Mouse (Mus musculus): ENCODE results near the gene Sorcs1. TPM values are rescaled to one million over a fixed set of nuclear protein-coding genes. Genes with fewer than 3 reads are reported as not detected.

Gene Sorcs1
- polyA plus RNA-seq, 1 experiment from 2014 or later: 0.35 TPM

- H3K4me2 ChIP-seq: no peak overlapping the region
- ATAC-seq (ENCODE audit: insufficient read depth): no peak
- 71% methylated on average over 5 of the region's 5 CpGs for whole genome bisulfite sequencing (ENCODE audit: insufficient replicate concordance)
- H3K4me3 ChIP-seq (replicated peaks): no peak overlapping the region
- H3K36me3 ChIP-seq (replicated peaks): no peaks in the 10 kb centered on the region
- H3K4me1 ChIP-seq (replicated peaks): no peaks in the 10 kb centered on the region
- no peaks in the 10 kb centered on the region for H3K9me3 ChIP-seq (replicated peaks)
- H3K9ac ChIP-seq: no peak overlapping the region
- no peak overlapping the region for H3K27ac ChIP-seq (replicated peaks)
- no peaks in the 10 kb centered on the region for H3K27me3 ChIP-seq
Measured at GRCm38 (mm10) chr19:50534031-50534430, 144.4 kb downstream of the Sorcs1 start.

- WGBS (ENCODE audit: insufficient replicate concordance): 59% methylated on average over 3 of the region's 3 CpGs
- no peaks in the 10 kb centered on the region for H3K27me3 ChIP-seq
- no peak overlapping the region for H3K4me3 ChIP-seq (replicated peaks)
- no peaks in the 10 kb centered on the region for H3K9me3 ChIP-seq (replicated peaks)
- ATAC-seq (ENCODE audit: insufficient read depth): no peak
- H3K9ac ChIP-seq: no peak overlapping the region
- no peak overlapping the region for H3K4me2 ChIP-seq
- no peaks in the 10 kb centered on the region for H3K36me3 ChIP-seq (replicated peaks)
- no peak overlapping the region for H3K27ac ChIP-seq (replicated peaks)
- H3K4me1 ChIP-seq (replicated peaks): no peaks in the 10 kb centered on the region
Measured at GRCm38 (mm10) chr19:50527835-50528234, 150.6 kb downstream of the Sorcs1 start.

DNA sequence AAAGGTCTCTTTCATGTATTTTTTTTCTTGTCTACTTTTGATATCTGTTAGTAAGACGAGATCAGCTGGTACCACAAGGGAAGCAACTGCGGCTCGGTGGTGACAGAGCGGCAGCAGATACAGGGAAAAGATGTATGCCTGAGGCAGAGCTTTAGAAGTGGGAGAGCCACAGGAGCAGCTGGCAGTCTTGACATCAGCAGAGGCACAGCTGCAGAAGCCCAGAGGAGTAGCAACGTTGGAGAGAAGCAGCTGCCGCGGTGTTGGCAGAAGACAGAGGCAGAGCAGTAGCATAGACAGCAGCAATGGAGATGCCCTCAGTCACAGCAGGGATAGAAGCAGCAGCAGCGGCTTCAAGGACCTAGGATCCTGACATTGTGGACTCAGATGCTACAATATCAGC, 152.4 kb downstream of the Sorcs1 start:
- ATAC-seq (ENCODE audit: insufficient read depth): no peak
- Histone ChIP-seq H3K4me2 (no peak overlapping the region), H3K4me1 (replicated peaks) (no peaks in the 10 kb centered on the region), H3K27me3 (no peaks in the 10 kb centered on the region), H3K36me3 (replicated peaks) (no peaks in the 10 kb centered on the region), H3K27ac (replicated peaks) (no peak overlapping the region), H3K9me3 (replicated peaks) (no peaks in the 10 kb centered on the region), H3K4me3 (replicated peaks) (no peak overlapping the region), H3K9ac (no peak overlapping the region)
- WGBS (ENCODE audit: insufficient replicate concordance): 73% methylated on average over 8 of the region's 8 CpGs

GRCm38 (mm10) chr19:50521943-50522342, 156.5 kb downstream of the Sorcs1 start:
- WGBS (ENCODE audit: insufficient replicate concordance): 47% methylated on average over 4 of the region's 4 CpGs
- no peaks in the 10 kb centered on the region for H3K9me3 ChIP-seq (replicated peaks)
- no peak for ATAC-seq (ENCODE audit: insufficient read depth)
- no peak overlapping the region for H3K4me2 ChIP-seq
- no peaks in the 10 kb centered on the region for H3K36me3 ChIP-seq (replicated peaks)
- no peak overlapping the region for H3K9ac ChIP-seq
- H3K27me3 ChIP-seq: no peaks in the 10 kb centered on the region
- no peak overlapping the region for H3K4me3 ChIP-seq (replicated peaks)
- no peak overlapping the region for H3K27ac ChIP-seq (replicated peaks)
- H3K4me1 ChIP-seq (replicated peaks): no peaks in the 10 kb centered on the region

GRCm38 (mm10) chr19:50515059-50515673, 163.3 kb downstream of the Sorcs1 start:
- H3K4me2 ChIP-seq: no peak overlapping the region
- ATAC-seq (ENCODE audit: insufficient read depth): no peak
- no peak overlapping the region for H3K4me3 ChIP-seq (replicated peaks)
- no peaks in the 10 kb centered on the region for H3K9me3 ChIP-seq (replicated peaks)
- no peak overlapping the region for H3K9ac ChIP-seq
- H3K27ac ChIP-seq (replicated peaks): no peak overlapping the region
- 59% methylated on average over 10 of the region's 10 CpGs for WGBS (ENCODE audit: insufficient replicate concordance)
- no peaks in the 10 kb centered on the region for H3K4me1 ChIP-seq (replicated peaks)
- no peaks in the 10 kb centered on the region for H3K27me3 ChIP-seq
- no peaks in the 10 kb centered on the region for H3K36me3 ChIP-seq (replicated peaks)

GRCm38 (mm10) chr19:50514309-50514830, 164.1 kb downstream of the Sorcs1 start:
- no peak overlapping the region for H3K4me3 ChIP-seq (replicated peaks)
- H3K9me3 ChIP-seq (replicated peaks): no peaks in the 10 kb centered on the region
- no peak for ATAC-seq (ENCODE audit: insufficient read depth)
- no peaks in the 10 kb centered on the region for H3K27me3 ChIP-seq
- no peak overlapping the region for H3K9ac ChIP-seq
- 58% methylated on average over 8 of the region's 8 CpGs for WGBS (ENCODE audit: insufficient replicate concordance)
- no peaks in the 10 kb centered on the region for H3K36me3 ChIP-seq (replicated peaks)
- no peak overlapping the region for H3K27ac ChIP-seq (replicated peaks)
- H3K4me1 ChIP-seq (replicated peaks): no peaks in the 10 kb centered on the region
- no peak overlapping the region for H3K4me2 ChIP-seq

DNA sequence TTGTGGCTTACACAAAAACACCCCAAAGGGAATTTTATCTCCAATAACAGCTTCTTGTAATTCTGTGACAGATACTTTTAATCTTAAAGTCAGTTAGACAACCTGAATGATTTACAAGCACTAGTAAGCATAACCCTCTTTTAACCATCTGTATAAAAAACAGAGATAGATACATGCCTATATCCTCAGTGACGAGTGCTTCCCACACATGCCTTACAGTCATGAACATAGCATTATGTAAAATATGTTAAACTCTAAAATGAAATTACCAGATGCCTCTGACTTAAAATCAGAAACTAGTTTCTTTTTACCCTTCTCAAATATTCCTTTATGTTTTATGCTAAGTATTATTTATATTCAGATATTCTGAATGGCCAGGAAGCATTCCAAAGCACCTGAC, 175.6 kb downstream of the Sorcs1 start:
- Histone ChIP-seq H3K4me3 (replicated peaks) (no peak overlapping the region), H3K27ac (replicated peaks) (no peak overlapping the region), H3K4me2 (no peak overlapping the region), H3K9ac (no peak overlapping the region), H3K4me1 (replicated peaks) (no peaks in the 10 kb centered on the region), H3K36me3 (replicated peaks) (no peaks in the 10 kb centered on the region), H3K9me3 (replicated peaks) (no peaks in the 10 kb centered on the region), H3K27me3 (no peaks in the 10 kb centered on the region)
- 68% methylated on average over 1 of the region's 1 CpGs for WGBS (ENCODE audit: insufficient replicate concordance)
- no peak for ATAC-seq (ENCODE audit: insufficient read depth)

- no peak overlapping the region for H3K4me2 ChIP-seq
- WGBS (ENCODE audit: insufficient replicate concordance): 83% methylated on average over 3 of the region's 3 CpGs
- H3K9me3 ChIP-seq (replicated peaks): no peaks in the 10 kb centered on the region
- no peak overlapping the region for H3K27ac ChIP-seq (replicated peaks)
- no peaks in the 10 kb centered on the region for H3K36me3 ChIP-seq (replicated peaks)
- H3K4me3 ChIP-seq (replicated peaks): no peak overlapping the region
- ATAC-seq (ENCODE audit: insufficient read depth): no peak
- H3K4me1 ChIP-seq (replicated peaks): no peaks in the 10 kb centered on the region
- no peak overlapping the region for H3K9ac ChIP-seq
- H3K27me3 ChIP-seq: no peaks in the 10 kb centered on the region
Measured at GRCm38 (mm10) chr19:50491121-50491520, 187.3 kb downstream of the Sorcs1 start.

GRCm38 (mm10) chr19:50490721-50491120, 187.7 kb downstream of the Sorcs1 start:
- Histone ChIP-seq H3K4me3 (replicated peaks) (no peak overlapping the region), H3K27me3 (no peaks in the 10 kb centered on the region), H3K9ac (no peak overlapping the region), H3K4me2 (no peak overlapping the region), H3K9me3 (replicated peaks) (no peaks in the 10 kb centered on the region), H3K36me3 (replicated peaks) (no peaks in the 10 kb centered on the region), H3K4me1 (replicated peaks) (no peaks in the 10 kb centered on the region), H3K27ac (replicated peaks) (no peak overlapping the region)
- WGBS (ENCODE audit: insufficient replicate concordance): 43% methylated on average over 2 of the region's 2 CpGs
- ATAC-seq (ENCODE audit: insufficient read depth): no peak

DNA sequence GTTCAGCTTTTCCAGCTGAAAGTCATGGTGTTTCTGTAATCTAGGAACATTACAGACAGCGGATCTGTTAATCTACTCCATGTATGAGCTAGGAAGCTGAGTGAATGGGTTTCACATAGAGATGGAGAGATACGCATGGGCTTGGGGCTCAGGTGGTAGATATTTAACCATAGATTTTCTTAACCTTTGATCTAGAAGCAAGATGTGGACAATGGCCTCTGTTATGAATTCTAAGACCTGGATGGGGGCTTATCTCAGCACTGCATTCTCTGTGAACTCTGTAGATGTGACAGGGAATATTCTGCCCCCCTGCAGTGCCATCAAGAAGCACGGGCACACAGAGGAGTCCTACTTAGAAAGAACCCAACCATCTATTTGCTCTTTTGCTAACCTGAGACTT, 188.7 kb downstream of the Sorcs1 start:
- Histone ChIP-seq H3K36me3 (replicated peaks) (no peaks in the 10 kb centered on the region), H3K4me3 (replicated peaks) (no peak overlapping the region), H3K4me1 (replicated peaks) (no peaks in the 10 kb centered on the region), H3K4me2 (no peak overlapping the region), H3K9ac (no peak overlapping the region), H3K27me3 (no peaks in the 10 kb centered on the region), H3K27ac (replicated peaks) (no peak overlapping the region), H3K9me3 (replicated peaks) (no peaks in the 10 kb centered on the region)
- no peak for ATAC-seq (ENCODE audit: insufficient read depth)
- WGBS (ENCODE audit: insufficient replicate concordance): 63% methylated on average over 3 of the region's 3 CpGs

DNA sequence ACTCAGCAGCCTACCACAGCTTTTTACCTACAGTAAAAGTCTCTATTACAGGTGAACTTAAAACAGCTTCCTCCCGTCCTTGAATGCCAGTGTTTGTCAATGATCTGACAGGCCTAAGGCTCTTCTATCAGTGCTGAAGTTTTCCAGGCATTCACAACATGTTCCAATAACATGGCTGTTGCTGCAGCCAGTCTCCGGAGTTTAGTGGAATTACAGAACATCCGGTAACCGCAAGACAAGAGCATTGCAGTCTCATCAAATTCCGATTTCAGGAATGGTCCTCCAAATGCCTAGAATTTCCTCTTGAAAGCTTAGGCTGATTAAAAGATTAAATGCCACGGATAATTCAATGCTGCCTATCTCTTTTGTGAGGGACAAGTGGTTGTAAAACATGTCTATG, 190.0 kb downstream of the Sorcs1 start:
- Histone ChIP-seq H3K9ac (no peak overlapping the region), H3K4me1 (replicated peaks) (no peaks in the 10 kb centered on the region), H3K27me3 (no peaks in the 10 kb centered on the region), H3K4me3 (replicated peaks) (no peak overlapping the region), H3K36me3 (replicated peaks) (no peaks in the 10 kb centered on the region), H3K9me3 (replicated peaks) (no peaks in the 10 kb centered on the region), H3K4me2 (no peak overlapping the region), H3K27ac (replicated peaks) (no peak overlapping the region)
- WGBS (ENCODE audit: insufficient replicate concordance): 56% methylated on average over 6 of the region's 6 CpGs
- no peak for ATAC-seq (ENCODE audit: insufficient read depth)

- Histone ChIP-seq H3K4me1 (replicated peaks) (no peaks in the 10 kb centered on the region), H3K36me3 (replicated peaks) (no peaks in the 10 kb centered on the region), H3K9ac (no peak overlapping the region), H3K9me3 (replicated peaks) (no peaks in the 10 kb centered on the region), H3K4me2 (no peak overlapping the region), H3K4me3 (replicated peaks) (no peak overlapping the region), H3K27me3 (no peaks in the 10 kb centered on the region), H3K27ac (replicated peaks) (no peak overlapping the region)
- ATAC-seq (ENCODE audit: insufficient read depth): no peak
- 37% methylated on average over 11 of the region's 11 CpGs for WGBS (ENCODE audit: insufficient replicate concordance)
Measured at GRCm38 (mm10) chr19:50487768-50488167, 190.7 kb downstream of the Sorcs1 start.
